Mouse (Mus musculus): ENCODE measurements around the gene Fbxo5.

GRCm38 (mm10) chr10:5790657-5791056 lies 14.7 kb downstream of the Fbxo5 start:
- TF ChIP-seq HCFC1 (IDR thresholded peaks at IDR 0.05; ENCODE audit: borderline replicate concordance, insufficient read depth, low read length) (no peak), ZC3H11A (IDR thresholded peaks at IDR 0.05; ENCODE audit: borderline replicate concordance, low read depth, low read length) (peak; percentile 44; the same call in 1 of the 2 replicates)
